Mouse (Mus musculus) heart, postnatal 0 days (tissue): Measurements from ENCODE around the gene Rbm15.

Experiments
- CTCF ChIP-seq: IDR thresholded peaks from 2 replicates; pipeline ENCODE4 v1.5.1; 2016; ENCODE audit warnings: antibody characterized with exemption, control low read depth, low read depth
- EP300 ChIP-seq: IDR thresholded peaks from 2 replicates; pipeline ENCODE4 v1.6.1; 2016; ENCODE audit warnings: antibody characterized with exemption, low read depth

GRCm38 (mm10) chr3:107379422-107379821 is 45.9 kb upstream of the Rbm15 start:
- peak; percentile 76 for TF ChIP-seq CTCF
- no peak for TF ChIP-seq EP300
